Mouse (Mus musculus): ENCODE results near the gene Hacd4.

DNA sequence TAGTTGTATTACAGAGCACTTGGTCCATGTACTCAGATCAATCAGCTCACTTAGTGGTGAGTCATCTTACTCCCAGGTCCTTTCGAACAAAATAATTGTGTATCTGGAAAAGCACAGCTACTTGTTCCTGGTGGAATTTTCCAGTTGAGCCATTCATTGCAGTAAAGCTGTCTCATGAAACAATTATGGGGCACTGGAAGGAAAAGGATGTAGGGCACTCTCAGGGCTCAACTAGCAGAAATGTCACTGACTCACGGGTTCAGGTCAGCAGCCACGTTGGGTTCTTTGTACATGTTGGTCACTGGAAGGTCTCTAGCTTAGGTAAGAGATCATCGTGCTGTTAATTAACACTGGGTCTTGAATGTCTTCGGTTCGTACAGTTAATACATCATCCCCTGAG, 68.8 kb downstream of the Hacd4 start:
- no peak for TF ChIP-seq EP300 (optimal IDR thresholded peaks at IDR 0.05)
- no peak for TF ChIP-seq CTCF (IDR thresholded peaks at IDR 0.05; ENCODE audit: low read depth)

All from stomach, postnatal 0 days (tissue).